In genomic region chrX:41614920-41615319, GRCm38 (mm10) we compare ENCODE assay signal across 10 mouse cellular contexts.
DNase-seq lines count a peak whose midpoint lies in the region; ATAC-seq lines count a peak whose summit lies in the region.
"Had no signal": no experiment of that assay in that cellular context is flagged by ENCODE, and none has a peak within 500 bp of the region (broad histone marks: within the 10 kb centered on the region; RNA-seq: fewer than 3 reads in every experiment).

No protein-coding gene starts in this region.

- no peak for ATAC-seq in limb, embryonic 11.5 days (ENCODE audit: insufficient number of reproducible peaks, low FRiP score, low TSS enrichment, low read depth)
- ATAC-seq in midbrain, embryonic 11.5 days (ENCODE audit: low FRiP score) = no peak

- WGBS in limb, embryonic 11.5 days = 48% methylated on average over 2 of the region's 2 CpGs
- 50% methylated on average over 2 of the region's 2 CpGs for WGBS in limb, embryonic 10.5 days
- WGBS in midbrain, embryonic 11.5 days = 55% methylated on average over 2 of the region's 2 CpGs

- peak; percentile 2 for DNase-seq in cerebellum, adult 9-11 months
- DNase-seq in cerebellum, postnatal 36 days = no peak
- DNase-seq in limb, embryonic 11.5 days (ENCODE audit: low spot score) = peak; percentile 25
- DNase-seq in limb, embryonic 10.5 days (ENCODE audit: low spot score) = no peak
- peak; percentile 3 for DNase-seq in adrenal gland, postnatal 25 days
- peak; percentile 50 for DNase-seq in kidney, adult 9 months
- DNase-seq in midbrain, embryonic 11.5 days (ENCODE audit: low spot score, missing footprints) = peak; percentile 84
- no peak for DNase-seq in Muller cell, postnatal 12 days (ENCODE audit: inconsistent ontology term)

- H3K9ac ChIP-seq in limb, embryonic 11.5 days (ENCODE audit: low read length) = no peak overlapping the region
- no peak overlapping the region for H3K9ac ChIP-seq in midbrain, embryonic 11.5 days (ENCODE audit: low read length)
- H3K9ac ChIP-seq: limb, embryonic 12.5 days had no signal

- H3K36me3 ChIP-seq in limb, embryonic 11.5 days (ENCODE audit: control insufficient read depth, insufficient read depth, low read length) = no peaks in the 10 kb centered on the region
- H3K36me3 ChIP-seq in limb, embryonic 10.5 days = no peaks in the 10 kb centered on the region
- H3K36me3 ChIP-seq in midbrain, embryonic 11.5 days (ENCODE audit: control insufficient read depth, insufficient read depth, low read length) = no peaks in the 10 kb centered on the region
- H3K36me3 ChIP-seq: limb, embryonic 12.5 days had no signal

- H3K4me3 ChIP-seq in limb, embryonic 11.5 days (ENCODE audit: low read depth, low read length) = no peak overlapping the region
- no peak overlapping the region for H3K4me3 ChIP-seq in limb, embryonic 10.5 days
- H3K4me3 ChIP-seq in midbrain, embryonic 11.5 days (ENCODE audit: low read depth, low read length) = no peak overlapping the region
- H3K4me3 ChIP-seq: erythroblast, embryonic 14.5 days; limb, embryonic 12.5 days had no signal

- H3K4me1 ChIP-seq in limb, embryonic 11.5 days (ENCODE audit: control insufficient read depth, insufficient read depth, low read length) = no peaks in the 10 kb centered on the region
- no peaks in the 10 kb centered on the region for H3K4me1 ChIP-seq in limb, embryonic 10.5 days
- no peaks in the 10 kb centered on the region for H3K4me1 ChIP-seq in midbrain, embryonic 11.5 days (ENCODE audit: control insufficient read depth, insufficient read depth, low read length)
- H3K4me1 ChIP-seq: limb, embryonic 12.5 days had no signal

- H3K4me2 ChIP-seq in limb, embryonic 11.5 days (ENCODE audit: low read depth, severe bottlenecking) = no peak overlapping the region
- no peak overlapping the region for H3K4me2 ChIP-seq in midbrain, embryonic 11.5 days
- H3K4me2 ChIP-seq: limb, embryonic 12.5 days had no signal

- no peaks in the 10 kb centered on the region for H3K27me3 ChIP-seq in limb, embryonic 11.5 days (ENCODE audit: control insufficient read depth, insufficient read depth, low read length)
- H3K27me3 ChIP-seq in limb, embryonic 10.5 days (ENCODE audit: low read depth, poor library complexity, severe bottlenecking) = no peaks in the 10 kb centered on the region
- H3K27me3 ChIP-seq in midbrain, embryonic 11.5 days (ENCODE audit: control insufficient read depth, insufficient read depth, low read length) = no peaks in the 10 kb centered on the region
- H3K27me3 ChIP-seq: limb, embryonic 12.5 days had no signal

- H3K9me3 ChIP-seq in limb, embryonic 11.5 days (ENCODE audit: control insufficient read depth, low read length) = no peaks in the 10 kb centered on the region
- no peaks in the 10 kb centered on the region for H3K9me3 ChIP-seq in limb, embryonic 10.5 days (replicated peaks)
- H3K9me3 ChIP-seq in midbrain, embryonic 11.5 days (ENCODE audit: control insufficient read depth, low read length) = no peaks in the 10 kb centered on the region
- H3K9me3 ChIP-seq: limb, embryonic 12.5 days had no signal

- H3K27ac ChIP-seq in limb, embryonic 11.5 days (replicated peaks; ENCODE audit: low read depth, low read length) = no peak overlapping the region
- no peak overlapping the region for H3K27ac ChIP-seq in limb, embryonic 10.5 days
- no peak overlapping the region for H3K27ac ChIP-seq in midbrain, embryonic 11.5 days (ENCODE audit: low read depth, low read length)
- H3K27ac ChIP-seq: limb, embryonic 12.5 days had no signal

Comparison
In these comparisons a context has a peak if more than half of its experiments do, and no peak if none do; other contexts are left out.
1. DNase-seq: peak in cerebellum, adult 9-11 months (single experiment), limb, embryonic 11.5 days (single experiment), adrenal gland, postnatal 25 days (single experiment), kidney, adult 9 months (single experiment) and midbrain, embryonic 11.5 days (single experiment); none in cerebellum, postnatal 36 days (0 of 2), limb, embryonic 10.5 days (single experiment) and Muller cell, postnatal 12 days (single experiment).